Mouse (Mus musculus) cerebellum, adult 18-20 months (tissue): ENCODE results near the gene Pdia5.

Experiments
- DNase-seq, 2 experiments: peaks; one replicate each; pipeline ENCODE4 v3.0.0; 2021

Gene Pdia5

DNA sequence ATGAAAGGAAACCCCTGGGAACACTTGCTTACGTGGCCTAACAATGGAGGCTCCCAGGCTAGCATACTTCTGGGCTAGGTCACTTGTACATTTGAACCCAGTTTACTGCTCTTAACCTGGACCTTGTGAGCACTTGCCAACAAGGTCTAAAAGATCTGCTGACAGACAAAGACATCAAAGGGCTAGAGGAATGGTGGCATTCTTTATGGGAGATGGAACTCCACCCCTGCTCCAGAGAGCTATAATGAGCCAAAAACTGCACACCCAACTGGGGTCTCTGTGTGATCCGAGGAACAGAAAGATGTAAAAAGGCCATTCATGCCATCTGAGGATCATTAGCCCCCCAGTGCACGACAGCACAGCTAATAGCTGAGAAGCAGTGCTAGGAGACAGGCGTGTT is 6.6 kb downstream of the Pdia5 start:
- no peak for DNase-seq

- DNase-seq, result peak; percentile 45 to 50
Measured at GRCm38 (mm10) chr16:35479301-35479700, 11.4 kb downstream of the Pdia5 start.

GRCm38 (mm10) chr16:35477273-35477672 is 13.4 kb downstream of the Pdia5 start:
- DNase-seq, result no peak

DNA sequence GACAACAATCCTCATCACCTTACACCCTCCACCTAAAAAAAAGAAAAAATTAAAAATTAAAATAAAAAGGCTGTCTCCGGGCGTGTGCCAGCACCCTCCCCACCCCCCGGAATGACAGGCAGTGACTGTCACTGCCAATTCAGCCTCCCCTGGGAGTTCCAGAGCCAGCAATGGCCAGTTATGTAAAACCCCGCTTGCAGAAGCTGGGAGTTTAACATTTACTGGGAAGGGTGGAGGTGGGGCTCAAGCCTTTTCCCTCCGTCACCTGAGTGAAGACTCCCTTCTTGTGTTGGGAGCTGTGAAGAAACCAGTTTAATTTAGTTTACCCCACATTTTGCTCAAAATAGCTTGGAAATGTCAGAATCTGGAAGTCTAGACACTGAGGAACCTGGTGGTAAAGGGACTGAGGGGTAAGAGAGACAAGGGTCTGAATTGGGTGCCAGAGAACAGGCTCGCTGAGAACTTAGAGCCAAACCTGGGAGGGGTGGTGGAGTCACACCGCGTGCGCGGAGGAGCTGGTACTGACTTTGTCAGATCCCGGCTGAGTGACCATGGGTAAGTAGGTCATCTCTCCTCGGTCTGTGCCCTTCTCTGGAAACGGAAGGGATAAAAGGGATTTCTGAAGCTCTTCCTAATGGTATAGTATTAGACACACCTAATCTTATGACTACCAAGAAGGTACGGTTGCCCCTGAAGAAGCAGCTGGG is 18.0 kb downstream of the Pdia5 start:
- peak; percentile 32 to 36 for DNase-seq

DNA sequence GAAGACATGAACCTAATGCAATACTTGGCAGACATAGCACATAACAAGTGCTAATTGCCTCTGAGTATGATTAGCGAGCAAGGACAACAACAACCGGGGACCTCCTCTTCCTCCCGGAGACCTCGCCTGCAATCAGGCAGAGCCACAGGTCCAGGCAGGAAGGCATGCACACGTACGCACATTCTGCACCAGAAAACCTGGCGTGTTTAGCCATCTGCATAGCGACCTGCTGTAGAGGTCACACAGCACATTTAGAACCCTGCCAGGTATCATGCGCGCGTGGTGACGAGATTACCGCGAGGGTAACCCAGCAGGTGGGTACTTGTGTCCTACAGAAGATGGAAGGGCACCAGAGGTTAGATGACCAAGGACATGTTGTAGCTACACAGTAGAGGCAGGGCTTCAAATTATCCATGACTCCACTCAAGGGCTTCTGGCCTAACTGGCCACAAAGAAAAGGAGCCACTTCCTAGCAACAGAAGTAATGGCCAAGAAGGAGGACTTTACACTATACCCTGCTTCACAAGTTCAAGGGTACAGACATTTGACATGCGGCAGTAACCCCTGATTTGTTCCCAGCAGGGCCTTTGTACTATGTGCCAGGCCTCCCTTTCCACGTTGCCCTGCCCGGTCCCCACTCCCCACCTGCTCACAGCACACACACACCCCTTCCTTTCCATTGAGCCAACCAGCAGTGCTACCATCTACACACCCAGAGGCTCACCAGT is 18.7 kb downstream of the Pdia5 start:
- no peak for DNase-seq

- no peak for DNase-seq
Measured at GRCm38 (mm10) chr16:35470983-35471382, 19.7 kb downstream of the Pdia5 start.

DNA sequence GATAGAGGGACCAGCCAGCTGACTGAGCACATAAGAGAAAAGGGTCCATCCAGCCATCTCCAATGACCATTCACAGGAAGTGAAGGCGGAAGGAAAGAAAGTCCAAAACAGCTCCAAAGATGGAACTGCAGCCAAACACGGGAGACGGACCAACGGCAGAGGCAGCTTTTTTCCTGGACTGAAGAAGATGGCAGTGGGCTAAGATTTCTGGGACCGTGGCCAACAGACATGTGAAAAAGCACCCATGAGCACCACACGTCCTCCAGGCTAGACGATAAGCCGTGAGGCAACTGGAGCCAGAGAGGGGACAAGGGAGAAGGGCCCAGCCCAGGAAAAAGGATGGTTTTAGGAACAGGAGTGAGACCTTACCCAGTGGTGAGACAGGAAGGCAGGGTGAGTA is 20.6 kb downstream of the Pdia5 start:
- no peak for DNase-seq

GRCm38 (mm10) chr16:35469016-35469415 is 21.7 kb downstream of the Pdia5 start:
- no peak for DNase-seq

- DNase-seq, result no peak
Measured at GRCm38 (mm10) chr16:35467044-35467443, 23.6 kb downstream of the Pdia5 start.

DNA sequence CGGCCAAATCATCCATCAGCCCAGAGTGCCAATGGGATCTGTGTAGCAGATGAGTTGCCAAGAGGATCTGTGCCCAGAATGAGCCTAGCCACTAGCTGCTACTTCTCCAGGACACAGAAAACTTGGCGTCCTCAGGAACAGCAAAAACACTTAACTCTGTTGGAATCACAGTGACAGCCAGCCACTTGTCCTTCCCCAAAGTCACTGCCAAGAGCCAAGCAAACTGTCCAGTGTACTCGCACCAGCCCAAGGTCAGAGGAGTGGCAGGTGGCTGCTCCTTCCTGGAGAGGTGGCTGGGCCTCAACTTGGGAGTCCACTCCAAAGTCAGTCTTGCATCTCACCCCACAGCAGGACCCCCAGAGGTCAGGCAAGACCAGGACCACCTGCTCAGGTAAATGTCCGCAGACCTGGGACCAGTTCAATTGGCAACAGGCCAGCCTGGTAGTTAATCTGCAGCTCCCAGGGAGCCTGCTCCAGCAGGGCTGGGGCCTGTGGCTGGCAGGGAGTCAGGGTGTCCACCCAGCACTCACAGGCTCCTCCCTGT is 24.8 kb downstream of the Pdia5 start:
- peak; percentile 37 to 39 for DNase-seq

GRCm38 (mm10) chr16:35464686-35465308 is 25.9 kb downstream of the Pdia5 start:
- no peak for DNase-seq

DNA sequence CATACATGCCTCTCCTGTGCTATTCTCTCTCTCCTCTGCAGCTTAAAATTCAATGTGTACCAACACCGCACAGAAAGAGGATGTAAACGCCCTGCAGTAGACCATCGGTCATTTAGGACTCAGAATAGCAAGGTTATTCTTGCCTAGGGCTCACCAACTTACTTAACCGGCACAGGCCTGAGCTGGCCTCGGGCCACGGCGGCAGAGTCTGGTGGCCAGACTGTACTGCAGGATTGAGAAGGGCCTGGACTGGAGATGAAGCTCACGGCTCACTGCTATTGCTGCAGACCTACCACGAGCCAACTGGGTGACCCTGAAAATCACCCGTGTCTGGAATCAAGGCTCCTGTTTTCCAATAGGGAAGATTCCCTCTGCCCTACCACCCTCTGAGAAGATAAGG is 27.0 kb downstream of the Pdia5 start:
- no peak for DNase-seq

DNA sequence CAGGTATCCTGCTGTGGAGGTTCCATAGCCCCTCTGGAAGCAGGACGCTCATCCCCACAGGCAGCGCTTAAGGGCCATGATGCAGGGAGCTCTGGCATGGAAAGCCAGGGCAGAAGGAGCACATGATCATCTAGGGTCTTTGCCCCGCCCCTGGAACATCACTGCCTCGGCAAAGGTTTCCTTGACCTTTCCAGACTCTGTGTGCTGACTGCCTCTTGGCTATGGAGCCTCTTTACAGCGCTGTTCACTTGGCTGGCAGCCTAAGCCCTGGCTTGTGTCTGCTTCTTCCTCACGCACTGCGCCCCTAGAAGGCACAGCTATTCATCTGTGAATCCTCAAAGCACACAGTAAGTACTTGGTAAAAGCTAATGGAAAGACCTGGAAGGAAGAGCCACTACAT is 27.7 kb downstream of the Pdia5 start:
- no peak for DNase-seq

- DNase-seq, result no peak
Measured at GRCm38 (mm10) chr16:35459584-35459983, 31.1 kb downstream of the Pdia5 start.

DNA sequence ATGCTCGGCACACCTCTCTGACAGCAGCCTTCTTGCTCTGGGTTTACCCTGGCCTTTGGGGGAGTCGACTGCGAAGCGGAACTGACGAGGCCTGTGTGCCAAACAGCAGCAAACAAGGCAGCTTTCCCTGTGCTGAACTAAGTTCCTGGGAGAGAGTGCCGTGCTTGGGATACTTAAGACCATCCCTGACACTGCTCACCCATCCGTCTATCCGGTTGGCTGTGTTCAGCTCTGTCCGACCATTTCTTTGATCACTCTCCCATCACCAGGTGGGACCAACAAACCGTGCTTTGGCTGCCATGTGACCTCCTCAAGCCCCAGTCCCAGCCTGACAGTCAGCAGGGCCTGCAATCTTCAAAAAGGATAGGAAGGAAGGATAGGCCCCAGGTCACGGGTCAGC is 32.4 kb downstream of the Pdia5 start:
- no peak for DNase-seq

DNA sequence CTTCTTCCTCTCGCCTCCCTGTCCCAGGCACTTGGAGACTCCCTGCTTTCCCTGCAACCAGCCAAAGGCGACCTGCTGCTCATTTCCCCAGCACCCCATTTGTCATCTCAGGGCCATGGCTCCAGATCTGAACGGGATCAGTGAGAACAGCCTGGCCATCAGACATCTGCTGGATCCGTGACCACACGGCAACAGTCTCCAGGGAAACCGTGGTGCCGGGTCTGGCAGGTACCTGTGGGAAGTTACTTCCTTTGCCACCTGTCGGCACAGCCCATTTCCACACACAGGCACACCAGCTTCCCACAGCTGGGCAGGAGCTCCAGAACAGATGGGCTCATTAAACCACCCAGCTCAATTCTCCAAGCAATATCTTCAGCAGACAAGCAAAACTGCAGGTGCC is 33.2 kb downstream of the Pdia5 start:
- DNase-seq, result peak in 1 of 2 experiments; percentile 34

DNA sequence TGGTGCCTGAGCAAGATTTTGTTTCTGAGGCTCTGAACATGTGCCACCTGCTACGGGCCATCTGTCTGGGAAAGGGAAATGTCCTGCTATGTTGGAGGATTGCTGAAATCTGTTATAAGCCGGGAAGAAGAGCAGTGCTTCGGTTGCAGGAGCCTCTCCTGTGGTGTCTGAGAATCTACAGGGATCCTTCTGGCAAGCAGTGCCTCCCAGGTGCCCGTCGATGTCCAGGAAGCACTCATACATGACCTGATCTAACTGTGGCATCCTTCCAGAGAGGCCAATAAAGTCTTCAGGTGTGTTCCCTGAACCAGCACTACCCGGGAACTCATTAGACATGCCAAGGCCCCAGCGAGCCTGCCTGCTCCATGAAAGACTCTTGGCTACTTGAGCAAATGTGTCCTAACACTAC is 33.7 kb downstream of the Pdia5 start:
- peak; percentile 73 to 77 for DNase-seq

DNA sequence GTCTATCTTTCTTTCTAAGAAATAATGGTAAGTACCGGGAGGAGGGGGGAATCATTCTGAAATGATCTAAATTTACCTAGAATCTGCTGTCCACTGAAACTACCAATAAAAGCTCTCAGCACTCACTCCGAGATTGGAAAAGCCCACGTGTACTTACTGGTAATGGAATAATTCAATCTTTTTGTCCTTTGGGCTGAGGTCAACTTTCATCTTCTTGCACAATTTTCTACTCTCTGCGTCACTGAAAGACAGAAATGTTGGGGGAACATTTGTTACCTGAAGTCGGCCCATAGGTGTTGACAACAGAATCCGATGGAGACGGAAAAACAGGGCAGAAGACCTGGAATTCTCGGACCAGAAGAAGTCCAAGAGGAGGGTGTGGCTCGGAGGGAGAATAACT is 34.4 kb downstream of the Pdia5 start:
- DNase-seq, result no peak

- no peak for DNase-seq
Measured at GRCm38 (mm10) chr16:35455822-35456221, 34.9 kb downstream of the Pdia5 start.

- no peak for DNase-seq
Measured at GRCm38 (mm10) chr16:35450018-35450630, 40.5 kb downstream of the Pdia5 start.

- no peak for DNase-seq
Measured at GRCm38 (mm10) chr16:35442026-35442415, 48.7 kb downstream of the Pdia5 start.

DNA sequence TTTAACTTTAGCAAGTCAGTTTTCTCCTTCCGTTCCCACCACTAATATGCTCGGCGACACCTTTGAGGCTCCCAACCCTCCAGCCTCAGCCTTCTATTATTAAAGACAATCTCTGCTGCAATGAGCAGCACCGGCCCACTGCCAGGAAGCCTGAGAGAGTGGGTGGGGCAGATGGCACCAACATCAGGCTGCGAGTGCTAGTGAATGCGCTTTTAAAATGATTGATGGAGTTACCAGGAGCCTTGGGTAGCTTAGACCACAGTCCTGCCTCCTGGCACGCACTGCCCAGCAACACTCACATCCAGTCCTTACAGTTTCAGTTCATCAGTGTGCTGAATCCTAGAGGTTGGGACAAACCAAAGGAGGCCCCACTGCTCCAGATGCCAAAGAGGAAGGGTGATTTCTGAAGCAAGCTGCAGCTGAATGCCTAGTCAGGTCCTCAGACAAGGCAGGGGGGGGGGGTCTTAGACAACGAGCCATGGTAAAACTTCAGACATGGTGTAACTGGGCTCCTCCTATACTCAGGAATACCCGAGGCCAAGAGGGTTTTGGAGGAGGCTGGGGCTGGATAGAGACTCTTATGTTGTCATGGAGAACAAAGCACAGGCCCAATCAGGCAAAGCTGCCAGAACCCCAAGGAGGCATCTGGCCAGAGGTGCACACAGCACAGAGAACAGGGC is 49.2 kb downstream of the Pdia5 start:
- no peak for DNase-seq

GRCm38 (mm10) chr16:35439046-35439445 is 51.6 kb downstream of the Pdia5 start:
- DNase-seq, result no peak
